Mouse (Mus musculus): ENCODE measurements around the gene Zfp414. TPM values are rescaled to one million over a fixed set of nuclear protein-coding genes. Genes with fewer than 3 reads are reported as not detected.

The Zfp414 gene
- polyA plus RNA-seq, 1 experiment: 31.4 TPM

DNA sequence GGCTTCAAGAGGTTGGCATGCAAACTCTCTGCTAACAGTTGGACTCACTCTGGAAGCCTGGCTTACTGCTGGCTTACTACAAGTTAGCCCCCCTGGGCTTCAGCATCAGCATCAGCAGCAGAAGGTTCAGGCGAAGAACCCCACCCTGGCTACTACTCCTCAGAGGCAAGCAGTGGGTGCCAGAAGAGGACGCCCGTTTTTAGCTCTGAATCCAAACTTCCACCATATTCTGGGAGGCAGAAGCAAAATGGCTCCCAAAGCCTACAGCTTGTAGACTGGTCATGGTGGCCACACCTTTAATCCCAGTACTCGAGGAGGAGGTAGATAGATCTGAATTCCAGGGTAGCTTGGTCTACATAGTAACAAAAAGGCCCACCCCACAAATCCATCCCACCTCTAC lies 15.2 kb downstream of the Zfp414 start:
- 90% methylated on average over 4 of the region's 4 CpGs for WGBS
- no peak for DNase-seq (ENCODE audit: low read depth, low spot score)

GRCm38 (mm10) chr17:33645073-33645472 lies 16.2 kb downstream of the Zfp414 start:
- no peak for DNase-seq (ENCODE audit: low read depth, low spot score)
- 95% methylated on average over 8 of the region's 8 CpGs for WGBS

DNA sequence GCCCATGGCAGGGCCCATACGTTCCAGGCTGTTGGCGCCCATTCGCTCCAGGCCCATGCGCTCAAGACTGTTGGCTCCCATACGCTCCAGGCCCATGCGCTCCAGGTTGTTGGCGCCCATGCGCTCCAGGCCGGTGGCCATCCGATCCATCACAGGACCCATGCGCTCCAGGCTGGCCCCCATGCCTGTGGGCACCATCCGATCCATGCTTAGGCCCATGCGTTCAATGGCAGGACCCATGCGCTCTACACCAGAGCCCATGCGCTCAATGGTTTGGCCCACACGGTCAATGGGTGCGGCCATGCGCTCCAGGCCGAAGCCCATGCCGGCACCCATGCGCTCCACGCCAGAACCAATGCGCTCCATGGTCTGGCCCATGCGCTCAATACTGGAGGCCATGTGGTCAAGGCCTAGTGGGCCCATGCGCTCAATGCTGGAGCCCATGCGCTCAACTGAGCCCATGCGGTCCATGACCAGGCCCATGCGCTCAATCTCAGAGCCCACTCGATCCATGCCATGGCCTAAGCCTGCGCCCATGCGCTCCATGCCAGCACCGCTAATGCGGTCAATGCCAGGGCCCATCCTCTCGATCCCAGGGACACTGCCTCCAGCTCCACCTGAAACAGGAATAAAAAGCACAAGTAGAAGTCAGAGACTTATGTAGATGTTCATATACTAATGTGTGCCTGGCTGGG lies 21.0 kb downstream of the Zfp414 start:
- 98% methylated on average over 34 of the region's 34 CpGs for WGBS
- no peak for DNase-seq (ENCODE audit: low read depth, low spot score)

DNA sequence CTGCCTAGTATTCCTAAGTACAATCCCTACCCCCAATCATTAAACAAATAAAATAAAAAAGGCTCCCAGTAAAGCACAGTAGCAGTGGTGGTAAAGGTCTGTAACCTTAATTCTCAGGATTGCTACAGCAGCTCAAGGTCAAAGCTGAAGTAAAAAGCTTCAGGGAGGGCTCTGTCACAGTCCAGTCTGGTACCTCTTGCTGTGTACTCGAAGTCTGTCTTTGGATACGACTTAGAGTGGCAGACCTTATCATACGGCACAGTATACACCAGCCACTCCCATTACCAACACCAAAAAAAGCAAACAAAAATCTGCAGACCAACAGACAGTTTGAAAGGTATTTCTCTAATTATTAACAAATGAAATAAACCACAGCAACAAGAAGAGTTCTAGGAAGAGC lies 37.9 kb downstream of the Zfp414 start:
- 44% methylated on average over 3 of the region's 3 CpGs for WGBS
- DNase-seq (ENCODE audit: low read depth, low spot score): no peak

DNA sequence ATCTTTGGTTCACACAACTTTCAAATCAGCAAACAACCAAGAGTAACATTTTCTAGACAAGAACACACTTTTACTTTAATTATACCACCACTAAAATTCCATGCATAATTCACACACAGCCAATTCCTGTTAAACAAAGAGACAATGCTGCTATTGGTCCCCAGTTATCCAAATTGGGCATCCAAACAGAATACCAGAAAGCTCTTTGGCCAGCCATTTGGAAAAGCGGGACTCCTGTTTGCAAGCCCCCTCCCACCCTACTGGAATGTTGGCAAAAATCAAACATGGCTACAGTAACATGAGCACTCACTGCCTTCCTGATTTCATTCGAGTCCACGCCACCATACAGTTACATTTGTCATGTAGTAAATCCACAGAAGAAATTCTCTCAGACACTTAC lies 40.8 kb downstream of the Zfp414 start:
- no peak for DNase-seq (ENCODE audit: low read depth, low spot score)
- 89% methylated on average over 3 of the region's 3 CpGs for WGBS

DNA sequence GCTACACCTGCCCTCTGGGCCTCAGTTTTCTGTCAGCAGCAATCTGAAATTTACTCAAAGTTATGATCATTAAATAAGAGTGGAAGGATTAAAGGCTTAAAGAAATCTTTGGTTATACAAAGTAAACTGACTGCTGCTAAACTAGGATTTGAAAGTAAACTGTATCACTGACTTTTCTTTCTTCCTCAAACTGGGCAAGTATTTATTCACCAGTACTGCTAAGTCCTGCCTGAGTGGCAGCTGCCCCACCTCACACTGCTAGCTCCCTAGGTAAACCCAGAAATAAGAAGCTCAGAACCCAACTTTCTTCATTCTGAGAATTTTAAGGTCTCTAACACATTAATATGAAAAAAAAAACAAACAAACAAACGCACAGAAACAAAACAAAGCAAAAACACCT lies 44.9 kb downstream of the Zfp414 start:
- 71% methylated on average over 1 of the region's 1 CpGs for WGBS
- DNase-seq (ENCODE audit: low read depth, low spot score): no peak

DNA sequence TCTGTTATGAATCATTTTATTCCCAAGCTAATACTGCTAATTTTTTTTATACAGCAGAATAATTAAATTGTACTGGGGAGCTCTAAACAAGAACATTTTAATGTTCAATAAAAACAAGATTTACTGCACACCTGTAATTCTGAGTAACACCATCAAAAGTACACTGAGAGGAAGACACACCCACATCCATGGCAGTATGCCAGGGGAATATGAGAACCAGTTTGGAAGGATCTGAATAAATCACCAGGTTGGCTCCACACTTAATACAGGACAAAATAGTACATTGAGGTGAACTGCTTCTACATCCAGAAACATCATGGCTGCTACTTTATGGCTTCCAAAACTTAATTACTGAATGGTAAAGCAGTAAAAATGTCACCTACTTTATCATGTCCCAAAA lies 46.6 kb downstream of the Zfp414 start:
- DNase-seq (ENCODE audit: low read depth, low spot score): peak; percentile 84

DNA sequence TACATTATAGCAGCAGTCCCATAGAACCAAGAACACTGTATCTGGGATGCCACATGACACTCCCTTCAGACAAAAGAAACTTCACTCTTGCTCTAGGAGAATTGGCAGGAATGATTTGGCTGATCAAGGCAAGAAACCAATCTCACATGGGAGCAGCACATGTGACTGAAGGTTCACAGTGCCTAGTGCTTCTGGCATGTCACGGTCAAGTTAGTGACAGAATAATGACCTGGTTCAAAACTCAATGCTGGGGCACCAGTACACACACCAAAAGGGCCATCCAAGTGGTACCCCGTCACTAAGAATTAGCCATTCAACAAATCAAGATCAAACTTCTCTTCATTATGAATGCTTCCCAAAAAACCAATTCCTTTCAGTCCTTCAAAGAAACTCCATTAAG lies 47.2 kb downstream of the Zfp414 start:
- WGBS: 79% methylated on average over 2 of the region's 2 CpGs
- DNase-seq (ENCODE audit: low read depth, low spot score): no peak

DNA sequence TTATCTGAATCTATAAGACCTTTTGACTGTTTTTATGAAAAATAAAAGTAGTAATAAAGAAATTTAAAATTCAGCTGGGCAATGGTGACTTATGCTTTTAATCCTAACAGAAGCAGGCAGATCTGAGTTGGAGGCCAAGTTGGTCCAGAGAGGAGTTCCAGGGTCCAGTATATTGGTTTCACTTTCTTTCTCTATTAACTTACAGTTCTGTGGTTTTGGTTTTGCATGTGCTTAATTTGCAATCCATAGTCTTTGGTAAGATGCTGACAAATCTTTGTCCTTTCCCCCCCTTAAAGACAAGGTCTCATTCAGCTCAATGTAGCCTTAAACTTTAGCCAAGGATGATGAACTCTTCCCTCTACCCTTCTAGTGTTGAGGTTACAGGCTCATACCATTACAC lies 49.9 kb downstream of the Zfp414 start:
- DNase-seq (ENCODE audit: low read depth, low spot score): no peak

Other genes with a start within 250 kb of the Zfp414 start
- gene Zfp101, start 234.4 kb upstream of the Zfp414 start, polyA plus RNA-seq (2012; rRNA removed): 1.1 and 2.6 TPM in 2 replicates
- 0.08 TPM in 1 of 2 replicates, not detected in the other for gene Actl9, start 196.2 kb upstream of the Zfp414 start, polyA plus RNA-seq (2012; rRNA removed)
- 19.8 and 30.4 TPM in 2 replicates for gene Adamts10, start 104.9 kb upstream of the Zfp414 start, polyA plus RNA-seq (2012; rRNA removed)
- gene Myo1f, start 73.4 kb upstream of the Zfp414 start, polyA plus RNA-seq (2012; rRNA removed): 5.6 and 7.8 TPM in 2 replicates
- gene Pram1, start 9.0 kb downstream of the Zfp414 start, polyA plus RNA-seq (2012; rRNA removed): 1.5 and 1.7 TPM in 2 replicates
- 49.2 and 52.1 TPM in 2 replicates for gene Hnrnpm, start 57.8 kb downstream of the Zfp414 start, polyA plus RNA-seq (2012; rRNA removed)
- 53.8 and 55.5 TPM in 2 replicates for gene March2, start 89.6 kb downstream of the Zfp414 start, polyA plus RNA-seq (2012; rRNA removed)
- 268 and 292 TPM in 2 replicates for gene Rab11b, start 131.4 kb downstream of the Zfp414 start, polyA plus RNA-seq (2012; rRNA removed)
- gene Angptl4, start 152.7 kb downstream of the Zfp414 start, polyA plus RNA-seq (2012; rRNA removed): 21.9 and 75.2 TPM in 2 replicates
- gene Kank3, start 181.4 kb downstream of the Zfp414 start, polyA plus RNA-seq (2012; rRNA removed): 19.7 and 22.0 TPM in 2 replicates
- 844 and 888 TPM in 2 replicates for gene Rps28, start 195.5 kb downstream of the Zfp414 start, polyA plus RNA-seq (2012; rRNA removed)
- 365 and 370 TPM in 2 replicates for gene Ndufa7, start 195.5 kb downstream of the Zfp414 start, polyA plus RNA-seq (2012; rRNA removed)
- 22.0 and 27.3 TPM in 2 replicates for gene Cd320, start 214.0 kb downstream of the Zfp414 start, polyA plus RNA-seq (2012; rRNA removed)
- not detected in 2 replicates for gene Gm7029, start 244.7 kb downstream of the Zfp414 start, polyA plus RNA-seq (2012; rRNA removed)

All from large intestine, adult 2 months (tissue).